Comparison of ENCODE assay signal across 7 mouse cellular contexts in the genomic region with DNA sequence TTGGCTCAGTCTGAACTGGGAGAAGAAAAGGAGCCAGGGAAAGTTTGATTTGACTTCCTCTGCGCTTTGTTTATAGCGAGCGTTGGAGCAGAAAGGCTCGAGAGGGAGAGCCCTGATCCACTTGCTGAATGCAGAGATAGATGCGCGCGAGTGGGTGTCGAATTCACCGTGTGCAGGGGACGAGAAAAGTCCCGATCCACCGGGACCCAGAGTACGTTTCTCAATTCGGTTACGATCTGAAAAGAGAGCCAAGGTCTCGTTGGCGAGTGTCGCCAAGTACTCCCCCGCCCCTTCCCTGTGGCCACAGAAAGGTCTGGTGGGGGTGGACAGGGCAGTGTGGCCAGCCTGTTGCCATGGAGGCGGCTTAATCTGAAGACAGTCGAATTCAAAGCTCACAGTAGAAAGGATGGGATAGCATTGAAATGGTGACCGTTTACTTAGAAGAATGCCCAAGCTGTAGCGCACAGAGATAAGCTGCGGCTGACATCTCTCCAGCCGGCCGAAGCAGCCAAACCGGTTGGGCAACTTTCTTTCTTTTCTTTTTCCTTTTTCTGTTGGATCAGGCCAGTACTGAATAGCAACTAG.
DNase-seq lines count a peak whose midpoint lies in the region; ATAC-seq and TF ChIP-seq lines count a peak whose summit lies in the region.

No protein-coding gene starts in this region.

- peak overlapping the region; percentile 61 for H3K4me2 ChIP-seq in embryonic facial prominence, embryonic 11.5 days (ENCODE audit: low read depth, low read length)
- H3K4me2 ChIP-seq in limb, embryonic 11.5 days (ENCODE audit: low read depth, severe bottlenecking), result peak overlapping the region; percentile 89
- peak overlapping the region; percentile 46 for H3K4me2 ChIP-seq in midbrain, embryonic 11.5 days
- peak overlapping the region; percentile 82 for H3K4me2 ChIP-seq in stomach, embryonic 14.5 days (replicated peaks; ENCODE audit: low read depth, low read length)

- 0 out of 2 replicates have a peak overlapping the region, but pooled peaks have one; percentile 31 for H3K27ac ChIP-seq in embryonic facial prominence, embryonic 11.5 days (replicated peaks; ENCODE audit: low read depth, low read length)
- H3K27ac ChIP-seq in kidney, adult 2 months (ENCODE audit: insufficient read depth, low read depth, low read length), result peak overlapping the region; percentile 39; the same call in 1 of the 2 replicates
- H3K27ac ChIP-seq in limb, embryonic 11.5 days (replicated peaks; ENCODE audit: low read depth, low read length), result no peak overlapping the region
- H3K27ac ChIP-seq in midbrain, embryonic 11.5 days (ENCODE audit: low read depth, low read length), result peak overlapping the region; percentile 64
- H3K27ac ChIP-seq in stomach, embryonic 14.5 days (ENCODE audit: low read length), result peak overlapping the region; percentile 88

- no peak for TF ChIP-seq POLR2A in kidney, adult 2 months (IDR thresholded peaks at IDR 0.05; ENCODE audit: low read depth, low read length)

- peak overlapping the region; percentile 33 for H3K4me3 ChIP-seq in embryonic facial prominence, embryonic 11.5 days (ENCODE audit: low read depth, low read length)
- peak overlapping the region; percentile 47 for H3K4me3 ChIP-seq in kidney, adult 2 months (ENCODE audit: insufficient read depth, low read depth, low read length)
- H3K4me3 ChIP-seq in limb, embryonic 11.5 days (ENCODE audit: low read depth, low read length), result peak overlapping the region; percentile 33
- peak overlapping the region; percentile 23 for H3K4me3 ChIP-seq in midbrain, embryonic 11.5 days (ENCODE audit: low read depth, low read length)
- H3K4me3 ChIP-seq in stomach, embryonic 14.5 days (ENCODE audit: low read depth, low read length), result peak overlapping the region; percentile 36

- TF ChIP-seq CTCF in kidney, adult 2 months (conservative IDR thresholded peaks at IDR 0.05; ENCODE audit: insufficient read depth, insufficient read length, low read depth, low read length), result no peak

- peak; percentile 51 for DNase-seq in adrenal gland, postnatal 25 days
- peak; percentile 70 for DNase-seq in embryonic facial prominence, embryonic 11.5 days (ENCODE audit: low spot score)
- peak; percentile 61 to 66 for DNase-seq in heart, adult 9 months (ENCODE audit: low spot score in 2 of 2)
- DNase-seq in kidney, adult 2 months, result peak; percentile 73
- peak; percentile 69 for DNase-seq in limb, embryonic 11.5 days (ENCODE audit: low spot score)
- DNase-seq in midbrain, embryonic 11.5 days (ENCODE audit: low spot score, missing footprints), result peak; percentile 97

- H3K27me3 ChIP-seq in embryonic facial prominence, embryonic 11.5 days (ENCODE audit: control insufficient read depth, insufficient read depth, low read length), result no peaks in the 10 kb centered on the region
- no peaks in the 10 kb centered on the region for H3K27me3 ChIP-seq in kidney, adult 2 months (replicated peaks; ENCODE audit: control insufficient read depth, insufficient read depth, low read length)
- H3K27me3 ChIP-seq in limb, embryonic 11.5 days (ENCODE audit: control insufficient read depth, insufficient read depth, low read length), result no peaks in the 10 kb centered on the region
- H3K27me3 ChIP-seq in midbrain, embryonic 11.5 days (ENCODE audit: control insufficient read depth, insufficient read depth, low read length), result no peaks in the 10 kb centered on the region
- H3K27me3 ChIP-seq in stomach, embryonic 14.5 days (ENCODE audit: control insufficient read depth, insufficient read depth, low read length), result no peaks in the 10 kb centered on the region

- no peaks in the 10 kb centered on the region for H3K36me3 ChIP-seq in embryonic facial prominence, embryonic 11.5 days (replicated peaks; ENCODE audit: control insufficient read depth, insufficient read depth, low read depth, low read length)
- H3K36me3 ChIP-seq in kidney, adult 2 months (ENCODE audit: control insufficient read depth, insufficient read depth, low read length), result no peaks in the 10 kb centered on the region
- no peaks in the 10 kb centered on the region for H3K36me3 ChIP-seq in limb, embryonic 11.5 days (ENCODE audit: control insufficient read depth, insufficient read depth, low read length)
- H3K36me3 ChIP-seq in midbrain, embryonic 11.5 days (ENCODE audit: control insufficient read depth, insufficient read depth, low read length), result no peaks in the 10 kb centered on the region
- H3K36me3 ChIP-seq in stomach, embryonic 14.5 days (ENCODE audit: control insufficient read depth, insufficient read depth, low read length), result no peaks in the 10 kb centered on the region

- no peaks in the 10 kb centered on the region for H3K9me3 ChIP-seq in embryonic facial prominence, embryonic 11.5 days (replicated peaks; ENCODE audit: control insufficient read depth, low read length)
- no peaks in the 10 kb centered on the region for H3K9me3 ChIP-seq in limb, embryonic 11.5 days (ENCODE audit: control insufficient read depth, low read length)
- H3K9me3 ChIP-seq in midbrain, embryonic 11.5 days (ENCODE audit: control insufficient read depth, low read length), result no peaks in the 10 kb centered on the region
- H3K9me3 ChIP-seq in stomach, embryonic 14.5 days (ENCODE audit: control insufficient read depth, low read depth, low read length), result no peaks in the 10 kb centered on the region

- under 1% methylated on average over 27 of the region's 27 CpGs for WGBS in embryonic facial prominence, embryonic 11.5 days
- WGBS in kidney, adult 2 months, result 1% methylated on average over 27 of the region's 27 CpGs
- 1% methylated on average over 27 of the region's 27 CpGs for WGBS in limb, embryonic 11.5 days
- WGBS in midbrain, embryonic 11.5 days, result under 1% methylated on average over 27 of the region's 27 CpGs
- under 1% methylated on average over 27 of the region's 27 CpGs for WGBS in stomach, embryonic 14.5 days

- ATAC-seq in embryonic facial prominence, embryonic 11.5 days (replicated peaks; ENCODE audit: insufficient number of reproducible peaks, low FRiP score, low TSS enrichment, low read depth), result peak; percentile 66
- no peak for ATAC-seq in limb, embryonic 11.5 days (ENCODE audit: insufficient number of reproducible peaks, low FRiP score, low TSS enrichment, low read depth)
- peak; percentile 93 for ATAC-seq in midbrain, embryonic 11.5 days (ENCODE audit: low FRiP score)
- ATAC-seq in stomach, embryonic 14.5 days (ENCODE audit: insufficient number of reproducible peaks, insufficient read depth, low FRiP score, low read depth), result peak; percentile 79; the same call in 1 of the 2 replicates

- peak overlapping the region; percentile 55 for H3K9ac ChIP-seq in embryonic facial prominence, embryonic 11.5 days (replicated peaks; ENCODE audit: low read length)
- H3K9ac ChIP-seq in limb, embryonic 11.5 days (ENCODE audit: low read length), result peak overlapping the region; percentile 66
- H3K9ac ChIP-seq in midbrain, embryonic 11.5 days (ENCODE audit: low read length), result peak overlapping the region; percentile 67
- H3K9ac ChIP-seq in stomach, embryonic 14.5 days (replicated peaks; ENCODE audit: low read depth, low read length), result peak overlapping the region; percentile 33; the same call in 1 of the 2 replicates

- H3K4me1 ChIP-seq in embryonic facial prominence, embryonic 11.5 days (ENCODE audit: control insufficient read depth, insufficient read depth, low read length), result no peaks in the 10 kb centered on the region
- no peaks in the 10 kb centered on the region; the same call in 1 of the 2 replicates for H3K4me1 ChIP-seq in kidney, adult 2 months (ENCODE audit: control insufficient read depth, insufficient read depth, low read length)
- peaks cover 3% of the 10 kb centered on the region; the same call in 1 of the 2 replicates for H3K4me1 ChIP-seq in limb, embryonic 11.5 days (ENCODE audit: control insufficient read depth, insufficient read depth, low read length)
- peaks cover 28% of the 10 kb centered on the region for H3K4me1 ChIP-seq in midbrain, embryonic 11.5 days (ENCODE audit: control insufficient read depth, insufficient read depth, low read length)
- peaks cover 30% of the 10 kb centered on the region for H3K4me1 ChIP-seq in stomach, embryonic 14.5 days (ENCODE audit: control insufficient read depth, insufficient read depth, low read length)
